Mouse (Mus musculus): Measurements from ENCODE around the gene Ano7. TPM values are rescaled to one million over a fixed set of nuclear protein-coding genes. Genes with fewer than 3 reads are reported as not detected.

Gene Ano7
- polyA plus RNA-seq, 1 experiment from 2014 or later = 1.3 TPM

Small RNA genes lying within 50 kb of the gene (microRNA-seq; reads per million reads assigned to microRNA genes)
- gene Mir6345 (not detected), gene Mir6902 (not detected)

Other genes with a start within 250 kb of the Ano7 start
- 0.50 TPM in 1 of 2 replicates, not detected in the other for gene Agxt, start 238.7 kb upstream of the Ano7 start, polyA plus RNA-seq (2016; fragmentation: Nextera tagmentation; extraction: Ambion mirVana)
- 0.06 and 0.30 TPM in 2 replicates for gene 2310007B03Rik, start 213.0 kb upstream of the Ano7 start, polyA plus RNA-seq (2016; fragmentation: Nextera tagmentation; extraction: Ambion mirVana)
- 0.14 and 0.30 TPM in 2 replicates for gene Crocc2, start 205.2 kb upstream of the Ano7 start, polyA plus RNA-seq (2016; fragmentation: Nextera tagmentation; extraction: Ambion mirVana)
- 3.0 and 5.5 TPM in 2 replicates for gene Sned1, start 138.1 kb upstream of the Ano7 start, polyA plus RNA-seq (2016; fragmentation: Nextera tagmentation; extraction: Ambion mirVana)
- 21.7 and 27.9 TPM in 2 replicates for gene Mterf4, start 68.0 kb upstream of the Ano7 start, polyA plus RNA-seq (2016; fragmentation: Nextera tagmentation; extraction: Ambion mirVana)
- gene Ppp1r7, start 31.1 kb upstream of the Ano7 start, polyA plus RNA-seq (2016; fragmentation: Nextera tagmentation; extraction: Ambion mirVana) = 60.5 and 68.1 TPM in 2 replicates
- gene Pask, start 30.4 kb upstream of the Ano7 start, polyA plus RNA-seq (2016; fragmentation: Nextera tagmentation; extraction: Ambion mirVana) = 11.9 and 15.0 TPM in 2 replicates
- gene Hdlbp, start 104.9 kb downstream of the Ano7 start, polyA plus RNA-seq (2016; fragmentation: Nextera tagmentation; extraction: Ambion mirVana) = 141 and 168 TPM in 2 replicates
- 4.1 and 4.6 TPM in 2 replicates for gene Farp2, start 138.1 kb downstream of the Ano7 start, polyA plus RNA-seq (2016; fragmentation: Nextera tagmentation; extraction: Ambion mirVana)

All from heart, embryonic 10.5 days (tissue).